ENCODE assay signal across 21 mouse cellular contexts in genomic region chr1:96563279-96563910, GRCm38 (mm10).
DNase-seq lines count a peak whose midpoint lies in the region; ATAC-seq and TF ChIP-seq lines count a peak whose summit lies in the region.
"Had no signal": no experiment of that assay in that cellular context is flagged by ENCODE, and none has a peak within 500 bp of the region (broad histone marks: within the 10 kb centered on the region; RNA-seq: fewer than 3 reads in every experiment).

No protein-coding gene starts in this region.

- H3K9me3 ChIP-seq in midbrain, embryonic 14.5 days (ENCODE audit: control insufficient read depth, low read length), result no peaks in the 10 kb centered on the region
- no peaks in the 10 kb centered on the region for H3K9me3 ChIP-seq in midbrain, embryonic 11.5 days (ENCODE audit: control insufficient read depth, low read length)
- H3K9me3 ChIP-seq in MEL (replicated peaks; ENCODE audit: insufficient read depth, low read length), result no peaks in the 10 kb centered on the region
- H3K9me3 ChIP-seq: embryonic facial prominence, embryonic 10.5 days; embryonic facial prominence, embryonic 12.5 days; forebrain, embryonic 13.5 days; forebrain, embryonic 15.5 days had no signal

- no peak for TF ChIP-seq RAD21 in MEL (IDR thresholded peaks at IDR 0.05; ENCODE audit: low read depth, low read length)

- no peak overlapping the region for H3K4me2 ChIP-seq in midbrain, embryonic 14.5 days (ENCODE audit: low read length)
- H3K4me2 ChIP-seq in midbrain, embryonic 11.5 days, result no peak overlapping the region
- H3K4me2 ChIP-seq: embryonic facial prominence, embryonic 12.5 days; forebrain, embryonic 13.5 days; forebrain, embryonic 15.5 days had no signal

- no peak for TF ChIP-seq CTCF in MEL (IDR thresholded peaks at IDR 0.05 in 2 of 3, conservative IDR thresholded peaks at IDR 0.05 in 1 of 3; ENCODE audit: control insufficient read depth in 1 of 3, insufficient read depth in 1 of 3, low read depth in 2 of 3, low read length in 3 of 3, poor library complexity in 1 of 3, severe bottlenecking in 1 of 3)
- no peak for TF ChIP-seq CTCF in brain, embryonic 14.5 days (IDR thresholded peaks at IDR 0.05; ENCODE audit: borderline replicate concordance, extremely low read depth, insufficient read depth, insufficient read length)

- ATAC-seq in midbrain, embryonic 14.5 days (ENCODE audit: low FRiP score, low TSS enrichment), result 0 out of 2 replicates have a peak, but pooled peaks have one; percentile 48
- ATAC-seq in midbrain, embryonic 11.5 days (ENCODE audit: low FRiP score), result no peak
- ATAC-seq: activated CD4-positive, CD25-positive, alpha-beta regulatory T cell, adult 4 months; forebrain, embryonic 13.5 days; forebrain, embryonic 15.5 days; forebrain, postnatal 0 days; Patski had no signal

- WGBS in midbrain, embryonic 14.5 days, result 48% methylated on average over 3 of the region's 3 CpGs
- WGBS in midbrain, embryonic 11.5 days, result 80% methylated on average over 3 of the region's 3 CpGs

- no peaks in the 10 kb centered on the region for H3K4me1 ChIP-seq in midbrain, embryonic 14.5 days (ENCODE audit: control insufficient read depth, insufficient read depth, low read length)
- no peaks in the 10 kb centered on the region for H3K4me1 ChIP-seq in midbrain, embryonic 11.5 days (ENCODE audit: control insufficient read depth, insufficient read depth, low read length)
- H3K4me1 ChIP-seq in MEL (ENCODE audit: control insufficient read depth in 1 of 2, insufficient read depth in 2 of 2, low read length in 2 of 2), result peaks cover 3% of the 10 kb centered on the region in 2 experiments; a peak in 2 of 4 replicates
- H3K4me1 ChIP-seq: embryonic facial prominence, embryonic 10.5 days; embryonic facial prominence, embryonic 12.5 days; forebrain, embryonic 13.5 days; forebrain, embryonic 15.5 days had no signal

- no peaks in the 10 kb centered on the region for H3K27me3 ChIP-seq in midbrain, embryonic 14.5 days (ENCODE audit: control insufficient read depth, insufficient read depth, low read length)
- no peaks in the 10 kb centered on the region for H3K27me3 ChIP-seq in midbrain, embryonic 11.5 days (ENCODE audit: control insufficient read depth, insufficient read depth, low read length)
- H3K27me3 ChIP-seq in MEL (ENCODE audit: control insufficient read depth in 1 of 2, insufficient read depth in 2 of 2, low read length in 2 of 2), result no peaks in the 10 kb centered on the region
- H3K27me3 ChIP-seq: embryonic facial prominence, embryonic 12.5 days; forebrain, embryonic 13.5 days; forebrain, embryonic 15.5 days; Patski had no signal

- no peaks in the 10 kb centered on the region for H3K36me3 ChIP-seq in midbrain, embryonic 14.5 days (ENCODE audit: control insufficient read depth, insufficient read depth, low read length)
- H3K36me3 ChIP-seq in midbrain, embryonic 11.5 days (ENCODE audit: control insufficient read depth, insufficient read depth, low read length), result no peaks in the 10 kb centered on the region
- H3K36me3 ChIP-seq in MEL (ENCODE audit: control insufficient read depth in 1 of 2, insufficient read depth in 2 of 2, low read length in 2 of 2), result peaks cover 0 to 6% of the 10 kb centered on the region in 2 experiments; a peak in 2 of 4 replicates
- H3K36me3 ChIP-seq: embryonic facial prominence, embryonic 10.5 days; embryonic facial prominence, embryonic 12.5 days; forebrain, embryonic 15.5 days had no signal

- TF ChIP-seq POLR2A in MEL (IDR thresholded peaks at IDR 0.05; ENCODE audit: control insufficient read depth in 1 of 2, insufficient read depth in 1 of 2, low read depth in 1 of 2, low read length in 2 of 2, poor library complexity in 1 of 2), result no peak
- TF ChIP-seq POLR2A in brain, embryonic 14.5 days (IDR thresholded peaks at IDR 0.05; ENCODE audit: borderline replicate concordance, extremely low read depth, insufficient read depth, insufficient read length, poor library complexity, severe bottlenecking), result no peak

- peak; percentile 37 for DNase-seq in midbrain, embryonic 14.5 days
- DNase-seq in midbrain, embryonic 11.5 days (ENCODE audit: low spot score, missing footprints), result no peak
- DNase-seq in MEL (ENCODE audit: low read depth, low spot score), result peak; percentile 68
- peak; percentile 50 for DNase-seq in brain, embryonic 14.5 days (ENCODE audit: low read depth)
- DNase-seq in layer of hippocampus, adult 18-20 months (ENCODE audit: low spot score in 2 of 2), result no peak
- no peak for DNase-seq in gastrocnemius, adult 18-20 months (ENCODE audit: low spot score)
- DNase-seq: adrenal gland, adult 8-10 months; adrenal gland, postnatal 14 days; adrenal gland, postnatal 36 days; cerebellum, adult 11-12 months; cerebellum, adult 2 months; cerebellum, adult 9-10 months; cerebellum, postnatal 10 days; cerebellum, postnatal 25 days; forebrain, postnatal 0 days had no signal

- no peaks in the 10 kb centered on the region for H3K79me2 ChIP-seq in MEL (ENCODE audit: control insufficient read depth, insufficient read depth, low read length, poor library complexity)

- H3K9ac ChIP-seq in midbrain, embryonic 14.5 days (replicated peaks; ENCODE audit: low read length), result no peak overlapping the region
- no peak overlapping the region for H3K9ac ChIP-seq in midbrain, embryonic 11.5 days (ENCODE audit: low read length)
- H3K9ac ChIP-seq in MEL (ENCODE audit: control insufficient read depth, low read depth, low read length, poor library complexity, severe bottlenecking), result no peak overlapping the region
- H3K9ac ChIP-seq: embryonic facial prominence, embryonic 12.5 days; forebrain, embryonic 13.5 days; forebrain, embryonic 15.5 days; forebrain, postnatal 0 days had no signal

- no peak overlapping the region for H3K4me3 ChIP-seq in midbrain, embryonic 14.5 days (replicated peaks; ENCODE audit: low read depth, low read length)
- no peak overlapping the region for H3K4me3 ChIP-seq in midbrain, embryonic 11.5 days (ENCODE audit: low read depth, low read length)
- no peak overlapping the region for H3K4me3 ChIP-seq in MEL (ENCODE audit: control insufficient read depth in 1 of 2, insufficient read depth in 1 of 2, low read depth in 2 of 2, low read length in 2 of 2)
- H3K4me3 ChIP-seq: embryonic facial prominence, embryonic 10.5 days; embryonic facial prominence, embryonic 12.5 days; forebrain, embryonic 13.5 days; forebrain, embryonic 15.5 days had no signal

- 0 out of 2 replicates have a peak overlapping the region, but pooled peaks have one; percentile 26 for H3K27ac ChIP-seq in midbrain, embryonic 14.5 days (replicated peaks; ENCODE audit: low read depth, low read length)
- H3K27ac ChIP-seq in midbrain, embryonic 11.5 days (ENCODE audit: low read depth, low read length), result no peak overlapping the region
- no peak overlapping the region for H3K27ac ChIP-seq in MEL (ENCODE audit: control insufficient read depth, low read depth, low read length)
- H3K27ac ChIP-seq: embryonic facial prominence, embryonic 10.5 days; embryonic facial prominence, embryonic 12.5 days; forebrain, embryonic 13.5 days; forebrain, embryonic 15.5 days had no signal

- peak; percentile 75 to 77 for TF ChIP-seq EP300 in MEL (IDR thresholded peaks at IDR 0.05; ENCODE audit: low read depth in 1 of 2, low read length in 2 of 2)

TF ChIP-seq in MEL, 35 proteins besides CTCF, POLR2A, EP300 and RAD21:
- TF ChIP-seq GATA1 (IDR thresholded peaks at IDR 0.05; ENCODE audit: low read depth, low read length) (peak; percentile 75), TAL1 (IDR thresholded peaks at IDR 0.05; ENCODE audit: low read length) (peak; percentile 44; the same call in 1 of the 2 replicates), TCF12 (IDR thresholded peaks at IDR 0.05; ENCODE audit: low read depth, low read length) (peak; percentile 64), MYC (IDR thresholded peaks at IDR 0.05; ENCODE audit: low read depth, low read length) (no peak)

Comparison
In these comparisons a context has a peak if more than half of its experiments do, and no peak if none do; other contexts are left out.
1. DNase-seq: peak in midbrain, embryonic 14.5 days (single experiment), MEL (single experiment) and brain, embryonic 14.5 days (single experiment); none in midbrain, embryonic 11.5 days (single experiment), layer of hippocampus, adult 18-20 months (0 of 2) and gastrocnemius, adult 18-20 months (single experiment).